ENCODE assay signal across 12 mouse cellular contexts in the genomic region with DNA sequence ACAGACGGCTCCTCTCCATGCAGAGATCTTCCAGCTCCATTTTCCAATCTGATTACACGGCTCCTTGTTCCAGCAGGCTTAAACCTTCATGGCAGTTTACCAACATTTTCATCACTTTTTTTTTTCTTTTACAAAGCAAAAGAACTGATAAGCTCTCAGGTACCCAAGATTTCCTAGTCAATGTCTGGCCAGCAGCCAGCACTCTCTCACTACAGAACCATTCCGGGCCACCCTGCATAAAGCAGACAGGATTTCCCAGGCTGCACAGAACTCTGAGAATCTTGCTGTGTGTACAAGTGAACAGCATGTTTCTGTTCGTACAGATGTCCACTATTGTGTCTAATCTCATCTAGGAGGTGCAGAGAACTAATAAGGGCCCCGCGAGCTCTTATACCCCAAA. TPM values are rescaled to one million over a fixed set of nuclear protein-coding genes. Genes with fewer than 3 reads are reported as not detected.
DNase-seq lines count a peak whose midpoint lies in the region; ATAC-seq lines count a peak whose summit lies in the region.
"Had no signal": no experiment of that assay in that cellular context is flagged by ENCODE, and none has a peak within 500 bp of the region (broad histone marks: within the 10 kb centered on the region; RNA-seq: fewer than 3 reads in every experiment).

No protein-coding gene starts in this region.

- no peaks in the 10 kb centered on the region for H3K36me3 ChIP-seq in forebrain, embryonic 12.5 days (replicated peaks)
- no peaks in the 10 kb centered on the region for H3K36me3 ChIP-seq in midbrain, embryonic 13.5 days

- DNase-seq in cerebellum, postnatal 25 days: peak; percentile 9 to 35
- DNase-seq in cerebellum, postnatal 36 days: no peak
- peak; percentile 45 for DNase-seq in kidney, postnatal 10 days
- DNase-seq in kidney, adult 18-20 months: no peak
- DNase-seq in adrenal gland, adult 2 months: no peak
- no peak for DNase-seq in natural killer cell, adult 2 months (ENCODE audit: low spot score in 2 of 2)
- DNase-seq: adrenal gland, postnatal 14 days had no signal

- H3K4me2 ChIP-seq in forebrain, embryonic 12.5 days: peak overlapping the region; percentile 43
- peak overlapping the region; percentile 26 for H3K4me2 ChIP-seq in midbrain, embryonic 13.5 days (replicated peaks)

- no peak overlapping the region; the same call in 1 of the 2 replicates for H3K4me3 ChIP-seq in forebrain, embryonic 12.5 days (replicated peaks)
- H3K4me3 ChIP-seq in midbrain, embryonic 13.5 days (replicated peaks): no peak overlapping the region

- 27% methylated on average over 6 of the region's 6 CpGs for WGBS in forebrain, embryonic 12.5 days
- WGBS in midbrain, embryonic 13.5 days: 14% methylated on average over 6 of the region's 6 CpGs

- H3K4me1 ChIP-seq in forebrain, embryonic 12.5 days: peaks cover 59% of the 10 kb centered on the region
- H3K4me1 ChIP-seq in midbrain, embryonic 13.5 days (replicated peaks): peaks cover 65% of the 10 kb centered on the region

- no peak for ATAC-seq in forebrain, embryonic 12.5 days (ENCODE audit: low FRiP score)
- ATAC-seq in midbrain, embryonic 13.5 days: no peak
- ATAC-seq: intestine, postnatal 0 days had no signal

- H3K27me3 ChIP-seq in forebrain, embryonic 12.5 days: peaks cover 14% of the 10 kb centered on the region
- no peaks in the 10 kb centered on the region for H3K27me3 ChIP-seq in midbrain, embryonic 13.5 days

- no peak overlapping the region for H3K27ac ChIP-seq in forebrain, embryonic 12.5 days
- H3K27ac ChIP-seq in midbrain, embryonic 13.5 days: peak overlapping the region; percentile 19; the same call in 1 of the 2 replicates

- H3K9me3 ChIP-seq in forebrain, embryonic 12.5 days: no peaks in the 10 kb centered on the region
- no peaks in the 10 kb centered on the region for H3K9me3 ChIP-seq in midbrain, embryonic 13.5 days

- no peak overlapping the region for H3K9ac ChIP-seq in forebrain, embryonic 12.5 days
- no peak overlapping the region for H3K9ac ChIP-seq in midbrain, embryonic 13.5 days (replicated peaks)

RNA-seq across cellular contexts. Expression of a gene that starts 22.0 kb away (rescaled TPM):
- 13.7 and 17.2 TPM in 2 replicates for polyA plus RNA-seq in forebrain, embryonic 12.5 days (2016; fragmentation: Nextera tagmentation; extraction: Ambion mirVana)
- polyA plus RNA-seq in midbrain, embryonic 13.5 days (2015; fragmentation: Nextera tagmentation; extraction: Ambion mirVana): 22.0 and 25.2 TPM in 2 replicates
- total RNA-seq in adrenal gland, adult 2 months (2021): 1 to 10 TPM; 3.6 to 6.8 TPM
- polyA plus RNA-seq in adrenal gland, adult 2 months (2012; rRNA removed): 2.3 and 2.9 TPM in 2 replicates
- total RNA-seq: common myeloid progenitor, adult 5-6 weeks; megakaryocyte progenitor cell, adult 5-6 weeks had no signal

Comparison
In these comparisons a context has a peak if more than half of its experiments do, and no peak if none do; other contexts are left out.
1. DNase-seq: peak in cerebellum, postnatal 25 days (2 of 2) and kidney, postnatal 10 days (single experiment); none in cerebellum, postnatal 36 days (0 of 2), kidney, adult 18-20 months (single experiment), adrenal gland, adult 2 months (single experiment) and natural killer cell, adult 2 months (0 of 2).